Mouse (Mus musculus) embryo, embryonic 11 days (tissue): ENCODE measurements at regions not wholly inside any gene's neighbourhood (a gene's known extent, or its start where the extent isn't known, plus 50 kb on each side); places are given as distances from the start of the nearest gene placed in this dataset.

ENCODE experiments used
- DNase-seq: peaks from one replicate; pipeline ENCODE4 v3.0.0-alpha.2; 2015

- DNase-seq = no peak
Measured at GRCm38 (mm10) chr13:99630356-99630755, 114.0 kb upstream of the Map1b start.

DNA sequence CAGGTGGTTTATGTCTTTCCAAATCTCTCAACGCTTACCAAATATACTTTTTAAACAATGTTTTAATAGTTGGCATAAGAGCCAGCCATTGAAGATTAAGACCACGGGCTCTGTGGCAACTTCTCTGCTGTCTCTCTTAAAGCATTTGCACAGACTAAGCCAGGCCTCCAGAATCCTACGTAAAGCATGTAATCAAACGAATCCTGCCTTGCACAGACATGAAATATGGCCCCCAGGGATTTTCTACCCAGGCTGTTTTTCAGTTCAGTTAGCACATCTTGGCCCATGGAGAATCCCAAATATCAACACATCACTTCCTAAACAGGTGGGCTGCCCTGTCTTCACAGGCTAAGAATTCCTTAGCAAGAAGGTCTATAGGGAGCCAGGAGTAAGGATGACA, 108.9 kb upstream of the Map1b start:
- peak; percentile 42 for DNase-seq

- DNase-seq = no peak
Measured at GRCm38 (mm10) chr13:99618332-99618731, 102.0 kb upstream of the Map1b start.

- DNase-seq = no peak
Measured at GRCm38 (mm10) chr13:99617457-99617856, 101.1 kb upstream of the Map1b start.

DNA sequence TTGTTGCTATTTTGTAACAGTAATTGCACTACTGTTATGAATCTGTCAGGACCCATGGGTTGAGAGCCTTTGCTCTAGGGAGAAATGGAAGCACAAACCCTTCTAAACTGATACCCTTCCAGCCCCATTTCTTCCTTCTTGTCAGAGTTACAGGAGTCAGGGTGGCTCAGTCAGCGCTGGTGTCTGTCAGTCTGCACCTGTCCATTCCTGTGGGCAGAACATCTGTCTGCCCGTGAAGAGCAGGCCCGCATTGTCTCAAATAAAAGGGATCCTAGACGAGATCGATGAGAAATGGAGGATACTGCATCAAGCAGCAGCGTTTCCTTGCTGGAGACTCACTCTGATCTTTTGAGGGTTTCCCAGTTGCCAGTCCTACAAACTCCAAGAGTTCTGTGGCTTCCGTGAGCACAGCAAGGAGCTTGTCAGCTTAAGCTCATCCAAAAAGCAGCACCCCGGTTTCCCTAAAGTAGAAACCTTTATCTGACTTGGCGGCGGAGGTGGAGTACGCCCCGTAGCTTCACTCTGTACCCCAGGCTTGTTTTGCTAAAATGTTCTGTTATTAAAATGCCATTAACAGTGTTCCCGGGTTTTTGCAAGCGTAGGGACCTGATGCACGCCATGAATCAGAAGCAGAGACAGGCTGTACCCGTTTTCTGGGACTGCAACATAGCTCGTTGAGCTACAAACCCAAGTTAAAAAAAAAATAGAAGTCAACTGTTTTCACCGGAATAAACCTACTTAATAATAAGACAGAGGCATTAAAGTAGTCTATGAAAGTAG, 95.6 kb upstream of the Map1b start:
- no peak for DNase-seq

GRCm38 (mm10) chr13:99610498-99610897, 94.2 kb upstream of the Map1b start:
- no peak for DNase-seq

DNA sequence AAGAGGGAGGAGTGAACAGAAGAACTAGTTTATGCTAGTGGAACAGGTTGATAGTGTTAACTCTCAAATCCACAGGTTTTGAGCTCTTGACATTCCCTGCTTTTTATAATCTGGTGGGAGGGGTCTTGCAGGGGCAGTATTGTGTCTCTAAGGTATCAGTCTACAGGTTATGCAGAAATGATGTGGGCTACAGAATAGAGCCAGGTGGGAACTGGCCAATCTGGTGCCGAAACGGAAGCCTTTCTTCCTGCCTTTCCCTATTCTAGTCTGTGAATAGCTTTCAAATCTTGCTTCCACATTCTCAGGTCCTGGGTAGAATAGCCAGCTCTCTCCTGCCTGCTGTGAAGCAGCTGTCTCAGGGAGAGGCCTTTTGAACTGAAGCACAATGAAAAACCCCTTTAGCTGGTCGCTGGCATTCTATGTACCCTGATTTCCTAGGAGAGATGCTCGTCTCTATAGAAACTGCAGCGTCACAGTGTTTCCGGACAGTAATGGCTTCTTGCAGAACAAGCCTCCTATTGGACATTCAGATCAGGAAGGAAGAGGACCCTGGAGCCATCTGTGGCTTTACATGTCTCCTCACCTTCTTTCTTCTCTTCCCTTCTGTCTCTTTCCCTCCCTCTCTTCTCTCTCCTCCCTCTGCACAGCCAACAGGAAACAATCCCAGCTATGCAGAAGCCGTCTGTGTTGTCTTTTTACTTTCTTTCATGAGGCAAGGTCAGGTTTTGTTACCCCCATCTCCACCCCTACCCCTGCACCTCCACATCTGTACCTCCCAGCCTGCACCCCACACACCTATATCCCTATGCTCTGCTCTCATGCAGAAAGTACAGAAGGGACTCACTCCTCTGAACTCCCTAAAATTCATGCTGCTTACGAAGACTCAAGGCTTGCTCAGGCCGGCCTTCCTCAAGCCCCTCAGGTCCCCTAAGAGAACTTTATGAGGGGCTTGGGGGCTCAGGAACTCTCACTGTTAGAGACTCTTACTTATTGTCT, 93.1 kb upstream of the Map1b start:
- DNase-seq = peak; percentile 62

DNA sequence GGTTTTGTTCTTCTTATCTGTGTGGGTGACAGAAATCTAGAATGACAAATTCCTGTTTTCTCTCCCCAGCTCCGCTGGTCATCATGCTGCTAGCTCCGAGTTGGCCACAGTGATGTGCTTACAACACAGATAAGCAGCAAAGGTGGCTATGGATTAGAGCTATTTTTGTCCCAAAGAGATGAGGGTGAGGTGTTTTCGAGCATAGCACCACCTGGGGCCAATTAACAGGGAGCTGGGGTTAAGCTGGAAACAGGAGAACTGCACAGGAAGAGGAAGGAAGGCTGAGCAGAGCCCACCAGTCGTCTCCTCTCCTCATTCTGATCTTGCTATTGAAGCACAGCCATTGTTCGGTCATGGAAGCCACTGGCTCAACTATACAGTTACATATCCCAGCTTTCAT, 92.3 kb upstream of the Map1b start:
- DNase-seq = no peak

GRCm38 (mm10) chr13:99607208-99607607, 90.9 kb upstream of the Map1b start:
- DNase-seq = no peak

DNA sequence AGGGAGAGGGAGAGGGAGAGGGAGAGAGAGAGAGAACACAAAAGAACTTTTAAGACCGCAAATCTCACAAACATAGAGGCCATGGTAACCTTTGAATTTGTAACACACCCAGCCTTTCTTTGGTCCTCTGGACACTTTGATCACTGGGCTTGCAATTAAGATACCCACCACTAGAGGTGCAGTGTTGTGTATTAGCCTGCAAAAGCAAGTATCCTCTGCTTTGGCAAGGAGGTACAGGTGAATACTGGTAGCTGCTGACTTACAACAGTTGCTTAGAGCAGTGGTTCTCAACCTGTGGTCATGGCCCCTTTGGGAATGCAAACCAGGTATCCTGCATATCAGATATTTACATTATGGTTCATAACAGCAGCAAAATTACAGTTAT, 90.3 kb upstream of the Map1b start:
- DNase-seq = no peak

- no peak for DNase-seq
Measured at GRCm38 (mm10) chr13:99605866-99606605, 89.7 kb upstream of the Map1b start.

DNA sequence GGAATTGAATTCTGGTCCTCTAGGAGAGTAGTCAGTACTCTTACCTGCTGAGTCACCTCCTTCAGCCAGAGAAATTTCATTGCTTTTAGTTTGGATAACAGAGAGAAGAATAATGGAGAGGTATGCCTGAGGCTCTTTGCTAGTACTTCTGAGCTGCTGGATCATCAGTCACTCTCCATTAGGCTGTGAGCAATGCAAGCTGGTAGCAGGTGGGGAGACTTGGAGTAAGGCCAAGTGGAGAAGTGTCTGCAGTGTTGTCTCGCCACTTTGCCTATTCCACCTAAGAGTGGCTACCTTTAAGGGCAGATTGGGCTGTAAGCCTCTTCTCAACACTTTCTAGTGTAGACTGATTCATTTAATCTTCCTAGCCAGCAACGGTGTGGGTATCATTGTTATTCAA, 81.6 kb upstream of the Map1b start:
- no peak for DNase-seq

- DNase-seq = peak; percentile 44
Measured at GRCm38 (mm10) chr13:99593846-99594813, 77.8 kb upstream of the Map1b start.

GRCm38 (mm10) chr13:99593243-99593635, 76.9 kb upstream of the Map1b start:
- DNase-seq = no peak

DNA sequence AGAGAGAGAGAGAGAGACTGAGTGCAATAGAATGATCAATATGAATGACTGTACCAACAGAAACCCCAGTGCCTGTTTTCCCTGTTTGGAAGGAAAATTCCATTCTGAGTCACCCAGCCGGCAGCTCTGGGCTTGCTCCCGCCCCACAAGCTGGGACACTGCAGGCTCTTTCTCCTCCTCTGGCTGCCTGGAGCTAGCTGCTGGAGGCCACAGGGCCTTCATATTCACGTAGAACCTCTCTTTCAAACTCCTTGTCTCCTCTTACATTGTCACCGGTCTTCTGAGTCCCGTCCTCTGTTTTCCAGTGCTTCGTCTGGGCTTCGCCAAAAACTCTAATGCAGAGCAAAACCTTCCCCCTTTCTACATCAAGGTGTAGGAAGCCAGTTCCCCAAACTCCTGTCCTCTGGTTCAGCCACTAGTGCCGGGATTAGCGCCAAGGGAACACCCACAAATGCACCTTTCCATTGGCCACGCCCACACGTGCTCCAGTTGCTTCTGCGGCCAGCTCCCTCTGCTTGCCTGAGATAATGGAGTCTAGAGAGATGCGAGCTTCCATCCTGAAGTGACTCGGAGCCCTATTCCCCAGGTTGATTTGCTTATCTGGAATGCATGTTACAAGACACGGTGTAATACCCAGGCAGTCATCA, 76.4 kb upstream of the Map1b start:
- peak; percentile 42 for DNase-seq

DNA sequence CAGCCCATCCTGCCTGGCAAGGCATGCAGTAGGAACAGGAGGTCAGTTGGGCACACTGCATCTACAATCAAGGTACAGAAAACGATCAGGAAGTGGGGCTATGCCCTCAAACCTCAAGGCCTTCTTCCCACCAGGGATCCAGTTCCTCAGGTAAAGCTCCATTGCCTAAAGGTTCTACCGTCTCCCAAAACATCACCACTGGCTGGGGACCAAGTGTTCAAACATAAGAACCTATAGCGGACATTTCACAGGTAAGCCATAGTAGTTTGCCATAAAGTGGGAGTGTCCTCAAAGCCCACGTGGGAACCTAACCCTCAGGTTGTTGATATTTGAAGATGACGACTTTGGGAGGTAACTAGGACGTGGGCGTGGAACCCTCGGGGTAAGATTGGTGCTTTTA, 72.3 kb upstream of the Map1b start:
- no peak for DNase-seq

DNA sequence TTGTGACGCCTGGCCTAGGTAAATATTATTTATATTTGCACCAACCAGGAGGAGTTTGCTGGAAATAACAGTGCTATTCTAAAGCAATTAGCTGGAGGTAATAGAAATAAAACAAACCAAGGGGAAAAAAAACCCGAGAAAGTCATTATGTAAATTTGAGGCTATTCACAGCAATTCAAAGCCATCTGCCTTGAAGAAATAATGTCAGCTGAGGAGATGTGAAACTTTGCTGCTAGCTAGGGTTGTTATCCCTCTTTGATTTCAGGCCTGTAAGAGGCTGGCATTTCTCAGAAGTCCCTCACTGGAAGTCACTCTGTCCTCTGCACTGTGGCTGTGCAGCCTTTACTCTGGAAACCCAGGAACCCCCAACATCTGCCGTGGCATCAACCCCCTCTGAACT, 67.5 kb upstream of the Map1b start:
- DNase-seq = no peak

DNA sequence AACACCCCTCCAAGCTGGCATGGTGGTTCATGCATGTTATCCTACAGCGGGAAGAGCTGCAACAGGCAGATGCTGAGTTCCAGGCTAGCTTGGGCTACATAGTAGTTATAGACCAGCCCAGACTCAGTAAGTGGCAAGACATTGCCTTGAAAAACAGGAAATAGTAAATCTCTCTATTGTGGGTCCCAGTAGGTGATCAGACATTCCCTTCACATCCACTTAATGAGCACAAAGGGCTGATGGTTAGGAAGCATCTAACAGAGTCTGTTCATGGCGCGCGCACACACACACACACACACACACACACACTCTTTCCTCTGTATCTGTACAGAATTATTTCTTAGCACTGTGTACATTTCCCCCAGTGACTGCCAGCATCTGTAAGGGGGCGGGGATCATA, 64.0 kb upstream of the Map1b start:
- no peak for DNase-seq

DNA sequence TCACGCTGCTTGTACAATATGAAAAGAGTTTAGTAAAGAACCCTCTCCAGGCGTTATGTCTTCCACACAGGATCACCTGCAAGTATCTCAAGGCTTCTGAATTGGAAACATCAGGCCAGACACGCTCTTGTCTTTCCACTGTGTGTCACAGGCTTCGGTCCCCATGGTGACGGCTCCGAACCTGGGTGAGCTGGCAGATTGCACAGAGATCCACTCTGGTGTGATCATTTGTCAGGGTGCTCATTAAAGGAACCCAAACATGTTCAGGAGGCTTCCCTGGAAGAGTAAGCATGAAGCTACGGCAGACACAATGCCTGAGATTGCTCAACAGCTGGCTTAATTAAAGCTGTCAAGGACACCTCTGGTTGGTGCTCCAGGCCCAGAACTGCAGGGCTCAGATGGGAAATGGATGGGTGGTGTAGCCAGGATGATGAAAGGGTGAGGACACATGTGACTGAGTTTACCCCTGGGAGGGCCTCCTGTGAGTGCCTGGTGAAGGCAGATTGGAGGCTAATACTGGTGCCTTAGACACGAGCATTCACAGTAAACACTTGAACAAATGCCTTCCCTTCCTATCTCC, 63.3 kb upstream of the Map1b start:
- no peak for DNase-seq

- no peak for DNase-seq
Measured at GRCm38 (mm10) chr13:99577686-99578085, 61.3 kb upstream of the Map1b start.

- DNase-seq = no peak
Measured at GRCm38 (mm10) chr13:99573021-99573420, 56.7 kb upstream of the Map1b start.
